Mouse (Mus musculus) small intestine, adult 2 months (tissue): ENCODE measurements at regions not wholly inside any gene's neighbourhood (a gene's known extent, or its start where the extent isn't known, plus 50 kb on each side); places are given as distances from the start of the nearest gene placed in this dataset.

Experiments used
- CTCF ChIP-seq: fragments of 200-500 bp; IDR thresholded peaks from 2 replicates; pipeline ENCODE4 v1.5.1; 2012; ENCODE audit warnings: low read depth, mild to moderate bottlenecking, control low read depth, inconsistent platforms, low read length, moderate library complexity, mixed read lengths; ENCODE audit not compliant: insufficient replicate concordance, insufficient read length; ENCODE audit errors: extremely low read depth
- POLR2A ChIP-seq: fragments of 200-500 bp; IDR thresholded peaks from 2 replicates; pipeline ENCODE4 v1.6.1; 2012; ENCODE audit warnings: low read depth, mild to moderate bottlenecking, control low read depth, inconsistent platforms, low read length, moderate library complexity

- TF ChIP-seq CTCF (no peak), POLR2A (no peak)
These were observed 87.6 kb downstream of the Pttg1 start for GRCm38 (mm10) chr11:43338377-43338993.
